Mouse (Mus musculus) cerebellum, adult 11-12 months (tissue): ENCODE results near the gene Clspn.

ENCODE experiments used
- DNase-seq: peaks from one replicate; pipeline ENCODE4 v3.0.0; 2022

The Clspn gene

GRCm38 (mm10) chr4:126567243-126567642 lies 10.5 kb downstream of the Clspn start:
- DNase-seq = no peak

DNA sequence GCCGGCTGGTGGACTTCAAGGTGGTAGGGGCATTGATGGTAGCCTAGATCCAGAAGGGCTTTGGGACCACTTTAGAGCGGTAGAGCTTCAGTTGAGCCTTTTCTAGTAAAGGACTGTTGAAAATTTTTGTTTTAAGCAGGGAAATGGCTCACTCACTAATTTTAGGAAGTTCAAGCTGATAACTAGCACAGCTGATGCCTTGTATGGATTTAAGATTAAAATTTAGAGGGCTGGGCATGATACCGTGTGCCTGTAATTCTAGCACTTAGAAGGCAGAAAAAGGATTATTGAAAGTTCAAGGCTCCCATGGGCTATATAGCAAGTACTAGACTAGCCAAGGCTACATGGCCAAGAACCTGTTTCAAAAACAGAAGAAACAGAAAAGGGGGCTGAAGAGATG lies 13.0 kb downstream of the Clspn start:
- no peak for DNase-seq

GRCm38 (mm10) chr4:126576281-126576680 lies 19.5 kb downstream of the Clspn start:
- DNase-seq = no peak

DNA sequence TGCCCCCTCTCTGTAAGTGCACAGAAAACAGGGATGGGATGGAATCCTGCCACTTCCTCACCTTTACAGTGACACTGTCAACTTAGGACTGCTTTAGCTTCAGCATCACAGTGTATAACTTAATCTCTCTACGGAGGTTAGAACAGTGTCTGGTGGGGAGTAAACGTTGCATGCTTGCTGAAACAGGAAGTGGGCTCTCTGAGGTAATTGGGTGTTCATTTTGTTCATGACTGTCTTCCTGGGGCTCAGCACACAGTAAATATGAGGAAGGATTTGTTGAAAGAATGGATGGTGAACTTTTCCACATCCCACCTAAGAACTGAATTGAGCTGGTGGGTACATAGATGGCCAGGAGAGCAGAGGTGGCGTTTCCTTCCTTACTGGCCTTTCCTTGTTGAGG lies 21.2 kb downstream of the Clspn start:
- no peak for DNase-seq

DNA sequence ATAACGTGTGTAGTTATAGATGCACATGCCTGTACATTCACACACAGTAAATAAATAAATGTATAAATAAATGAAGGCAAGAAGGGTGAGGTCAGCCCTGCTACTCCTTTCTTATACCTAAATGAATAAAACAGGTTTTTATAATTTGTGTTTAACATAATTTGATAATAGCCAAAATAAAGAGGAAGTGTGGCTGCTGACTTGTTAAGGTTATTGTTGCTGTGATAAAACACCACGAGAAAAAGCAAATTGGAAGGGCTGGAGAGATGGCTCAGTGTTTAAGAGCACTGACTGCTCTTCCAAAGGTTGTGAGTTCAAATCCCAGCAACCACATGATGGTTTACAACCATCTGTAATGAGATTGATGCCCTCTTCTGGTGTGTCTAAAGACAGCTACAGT lies 22.3 kb downstream of the Clspn start:
- no peak for DNase-seq

DNA sequence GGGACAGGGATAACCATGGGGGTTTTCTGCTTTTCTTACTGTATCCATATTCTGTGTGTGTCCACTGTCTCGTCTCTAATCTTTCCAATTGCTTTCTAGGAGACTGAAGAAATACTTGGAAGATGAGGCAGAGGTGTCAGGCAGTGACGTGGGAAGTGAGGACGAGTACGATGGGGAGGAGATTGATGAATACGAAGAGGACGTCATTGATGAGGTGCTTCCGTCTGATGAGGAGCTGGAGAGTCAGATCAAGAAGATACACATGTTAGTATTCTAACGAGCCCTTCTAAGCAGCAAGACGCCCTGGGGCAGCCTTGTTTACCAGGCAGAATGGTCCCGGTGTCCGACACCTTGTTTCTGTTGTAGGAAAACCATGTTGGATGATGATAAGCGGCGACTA lies 29.0 kb downstream of the Clspn start:
- DNase-seq = no peak

DNA sequence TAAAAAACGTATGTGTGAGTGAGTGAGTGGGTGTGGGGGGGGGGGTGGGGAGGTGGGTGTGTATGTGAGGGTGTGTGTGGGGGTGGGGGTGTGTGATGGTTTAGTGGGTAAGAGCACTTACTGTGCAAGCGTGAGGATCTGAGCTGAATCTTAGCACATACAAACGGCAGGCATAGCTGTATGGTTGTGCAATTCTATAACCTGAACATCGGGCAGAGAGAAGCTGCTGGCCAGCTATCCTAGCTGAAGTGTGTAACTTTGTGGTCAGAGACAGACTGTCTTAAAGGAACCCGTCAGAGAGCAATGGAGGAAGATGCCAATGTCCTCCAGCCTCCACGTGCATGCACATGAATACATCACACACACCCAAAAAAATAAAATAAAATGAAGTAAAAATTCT lies 35.3 kb downstream of the Clspn start:
- no peak for DNase-seq

DNA sequence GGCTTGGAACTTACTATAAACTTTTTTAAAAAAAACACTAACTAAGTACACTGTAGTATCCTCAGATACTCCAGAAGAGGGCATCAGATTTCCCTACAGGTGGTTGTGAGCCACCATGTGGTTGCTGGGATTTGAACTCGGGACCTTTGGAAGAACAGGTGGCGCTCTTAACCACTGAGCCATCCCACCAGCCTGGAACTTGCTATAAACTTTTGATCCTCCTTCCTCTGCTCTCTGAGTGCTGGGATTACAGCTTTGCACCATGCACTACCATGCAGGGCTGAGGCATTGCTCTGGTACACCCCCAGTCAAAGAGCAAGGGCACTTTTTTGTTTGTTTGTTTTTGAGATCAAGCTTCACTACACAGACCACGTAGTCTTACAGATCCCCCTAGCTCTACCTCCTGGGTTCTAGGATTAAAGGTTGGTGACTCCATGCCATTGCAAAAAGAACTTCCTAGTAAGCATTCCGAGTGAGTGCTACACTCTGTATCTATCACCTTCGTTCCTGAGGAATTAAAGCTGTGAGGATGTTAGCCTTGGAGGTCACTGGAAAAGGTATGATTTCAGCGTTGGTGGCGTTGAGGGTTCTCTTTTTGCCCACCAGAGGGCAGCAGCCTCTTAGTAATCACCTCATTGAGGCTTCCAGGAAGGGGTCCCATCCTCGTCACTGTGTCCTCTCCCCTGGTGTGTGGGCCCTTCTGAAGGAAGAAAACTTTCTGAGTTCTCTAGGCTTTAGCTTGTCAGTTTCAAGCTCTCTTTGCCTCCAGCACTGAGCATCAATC lies 43.4 kb downstream of the Clspn start:
- DNase-seq = no peak

GRCm38 (mm10) chr4:126601597-126602444 lies 45.1 kb downstream of the Clspn start:
- no peak for DNase-seq

DNA sequence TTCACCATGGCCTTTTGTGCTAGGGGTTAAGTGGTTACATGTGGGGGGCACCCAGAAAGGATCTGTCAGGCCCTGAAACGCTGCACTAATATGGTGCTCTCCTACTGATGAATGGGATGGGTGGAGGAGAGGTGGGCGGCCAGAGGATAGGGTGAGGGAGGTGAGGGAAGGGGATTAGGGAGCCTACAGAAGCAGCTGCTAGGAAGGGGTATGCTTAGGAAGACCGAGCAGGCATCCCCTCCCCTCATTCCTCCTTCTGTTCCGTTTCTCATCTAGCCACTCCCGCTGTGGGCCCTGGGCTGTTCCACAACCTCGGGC lies 45.7 kb downstream of the Clspn start:
- DNase-seq = no peak

DNA sequence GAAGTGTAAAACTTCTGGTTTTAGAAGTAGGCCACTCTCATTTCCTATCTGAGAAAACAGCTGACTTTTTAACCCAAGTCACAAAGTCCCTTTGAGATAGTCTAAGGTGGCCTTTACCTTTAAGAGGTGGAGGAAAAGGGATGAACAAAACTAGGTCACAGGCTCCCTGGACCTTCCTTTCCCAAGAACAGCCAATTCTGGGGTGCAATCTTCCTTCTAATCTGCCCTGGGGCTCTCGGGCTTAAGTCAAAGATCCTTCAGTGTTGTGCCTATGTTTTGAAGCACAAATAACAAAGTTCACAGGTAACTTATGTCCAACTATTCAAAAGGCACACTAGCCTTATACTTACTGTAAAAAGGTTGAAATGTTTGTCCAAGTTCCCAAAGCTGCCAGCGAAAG lies 47.4 kb downstream of the Clspn start:
- DNase-seq = no peak

DNA sequence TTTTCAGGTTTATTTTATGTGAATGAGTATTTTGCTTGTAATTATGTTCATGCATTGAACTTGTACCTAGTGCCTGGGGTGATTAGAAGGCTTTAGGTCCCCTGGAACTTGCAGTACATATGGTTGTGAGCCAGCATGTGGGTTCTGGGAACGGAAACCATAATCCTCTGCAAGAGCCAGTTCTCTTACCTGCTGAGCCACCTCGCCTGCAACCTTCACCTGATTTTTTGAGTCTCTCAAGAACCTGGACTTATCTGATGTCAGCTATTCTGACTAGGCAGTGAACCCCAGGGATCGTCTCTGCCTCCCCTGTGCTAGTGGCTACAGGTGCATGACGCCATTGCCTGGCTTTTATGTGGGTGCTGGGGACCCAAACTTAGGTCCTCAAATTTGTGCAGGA lies 49.0 kb downstream of the Clspn start:
- no peak for DNase-seq

- peak; percentile 94 for DNase-seq
These were observed 53.0 kb downstream of the Clspn start, which contains the start of gene 5730409E04Rik for GRCm38 (mm10) chr4:126609606-126610181. 5730409E04Rik (plus strand) TSS chr4:126609818.

DNA sequence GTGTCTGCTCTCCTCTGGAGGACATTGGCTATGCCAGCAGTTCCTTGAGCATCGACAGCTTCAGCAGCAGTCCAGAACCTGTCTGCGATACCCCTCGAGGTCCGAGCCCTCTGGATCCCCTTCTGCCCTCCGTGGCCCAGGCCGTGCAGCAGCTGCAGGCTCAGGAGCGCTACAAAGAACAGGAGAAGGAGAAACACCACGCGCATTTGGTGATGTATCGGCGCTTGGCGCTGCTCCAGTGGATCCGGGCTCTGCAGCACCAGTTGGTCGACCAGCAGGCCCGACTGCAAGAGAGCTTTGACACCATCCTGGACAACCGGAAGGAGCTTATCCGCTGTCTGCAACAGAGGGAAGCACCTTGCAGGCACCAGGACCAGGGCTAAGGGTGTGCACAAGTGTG lies 55.3 kb downstream of the Clspn start:
- peak; percentile 49 for DNase-seq

GRCm38 (mm10) chr4:126616312-126616711 lies 59.6 kb downstream of the Clspn start:
- DNase-seq = no peak

DNA sequence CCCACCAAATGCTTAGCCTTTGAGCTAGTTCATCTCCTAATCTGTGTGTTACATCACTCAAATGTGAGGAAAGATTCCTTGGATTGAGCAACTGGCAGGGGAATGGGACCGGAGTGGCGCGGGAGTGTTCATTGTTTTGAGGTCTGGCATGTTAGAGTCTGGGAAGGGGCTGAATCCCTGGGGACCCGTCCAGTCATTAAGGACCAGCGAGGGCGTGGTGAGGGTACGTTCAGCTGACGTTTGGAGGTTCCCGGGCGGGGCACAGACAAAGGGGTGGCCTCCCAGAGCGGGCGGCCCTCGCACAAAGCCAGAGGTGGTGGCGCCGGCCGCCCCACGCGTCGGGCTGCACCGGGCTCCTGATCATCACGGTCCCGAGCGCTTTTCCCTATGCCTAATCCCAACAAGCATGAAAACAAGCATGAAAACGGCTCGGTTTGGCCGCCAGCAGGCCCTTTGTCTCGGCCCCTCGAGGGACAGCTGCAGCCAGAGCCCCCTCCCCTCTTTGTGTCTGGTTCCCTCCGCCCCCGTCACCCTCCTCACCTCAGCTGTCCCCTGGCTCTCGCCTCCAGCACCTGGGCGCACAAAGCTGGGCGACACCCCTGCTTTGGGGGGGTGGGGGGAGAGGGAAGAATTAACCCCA lies 63.1 kb downstream of the Clspn start:
- no peak for DNase-seq

DNA sequence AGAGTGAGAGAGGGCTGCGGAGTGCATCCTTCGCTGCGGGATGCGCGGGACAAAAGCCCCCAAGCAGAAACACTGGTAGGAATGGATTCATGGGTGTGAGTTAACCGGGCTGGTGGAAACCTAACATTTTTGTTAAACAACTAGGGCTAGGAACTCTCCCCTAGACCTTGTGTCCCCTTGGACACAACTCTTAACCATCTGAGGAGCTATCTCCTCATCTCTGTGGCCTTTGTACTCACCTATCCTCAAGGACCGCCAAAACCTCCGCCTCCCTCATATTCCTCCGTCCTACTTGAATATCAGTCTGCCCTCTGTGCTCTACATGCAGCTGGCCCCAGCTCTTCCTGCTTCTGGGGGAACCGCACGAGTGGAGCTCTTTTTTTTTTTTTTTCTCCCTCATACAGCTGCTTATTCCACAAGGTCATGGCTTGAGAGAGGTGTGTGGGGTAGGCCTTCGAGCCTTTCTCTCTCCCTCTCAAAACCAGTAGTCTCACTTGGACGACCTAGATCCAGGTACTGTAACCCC lies 63.7 kb downstream of the Clspn start:
- no peak for DNase-seq

DNA sequence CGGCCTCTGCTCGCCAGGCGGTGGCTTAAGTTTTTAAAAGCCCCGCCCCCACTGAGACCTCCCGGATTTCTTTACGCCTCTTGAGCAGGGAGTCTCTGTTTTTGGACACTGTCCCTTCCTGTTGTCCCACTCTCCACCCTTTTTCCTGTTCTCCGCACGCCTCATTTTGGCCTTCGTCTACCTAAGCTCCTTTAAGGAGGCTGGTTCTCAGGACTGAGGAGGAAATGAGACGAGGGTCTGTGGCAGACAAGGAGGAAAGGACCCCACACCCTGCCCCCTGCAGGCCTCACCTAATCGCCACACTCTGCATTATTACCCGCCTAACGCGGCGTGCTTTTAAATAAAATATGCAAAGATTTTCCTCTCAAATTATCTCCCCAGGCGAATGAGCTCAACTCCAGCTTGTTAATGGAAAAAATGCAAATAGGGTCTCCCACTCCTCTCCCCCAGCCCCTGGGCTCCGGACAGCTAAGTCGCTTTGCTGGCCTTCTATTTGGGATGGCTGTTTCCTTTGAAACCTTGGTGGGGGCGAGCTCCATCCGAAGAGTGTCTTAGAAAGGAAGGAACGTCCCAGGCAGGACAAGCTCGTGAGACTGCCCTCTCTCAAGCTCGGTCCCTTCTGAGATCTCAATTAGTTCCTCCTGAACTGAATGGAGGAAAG lies 70.4 kb downstream of the Clspn start:
- no peak for DNase-seq

DNA sequence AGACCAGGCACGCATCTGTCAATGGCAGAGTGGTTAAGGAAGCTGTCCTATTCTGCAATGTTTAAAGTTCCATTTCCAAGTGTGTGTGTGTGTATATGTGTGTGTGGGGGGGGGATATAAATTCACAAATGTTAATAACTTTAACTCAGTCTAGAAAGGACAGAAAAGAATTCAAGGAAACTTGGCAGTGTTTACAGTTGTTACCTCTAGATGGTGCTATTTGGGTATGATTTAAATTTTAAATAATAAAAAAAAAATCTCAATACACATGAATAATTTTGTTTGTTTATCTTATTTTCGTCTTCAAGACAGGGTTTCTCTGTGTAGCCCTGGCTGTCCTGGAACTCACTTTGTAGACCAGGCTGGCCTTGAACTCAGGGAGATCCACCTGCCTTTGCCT lies 75.2 kb downstream of the Clspn start:
- DNase-seq = no peak

DNA sequence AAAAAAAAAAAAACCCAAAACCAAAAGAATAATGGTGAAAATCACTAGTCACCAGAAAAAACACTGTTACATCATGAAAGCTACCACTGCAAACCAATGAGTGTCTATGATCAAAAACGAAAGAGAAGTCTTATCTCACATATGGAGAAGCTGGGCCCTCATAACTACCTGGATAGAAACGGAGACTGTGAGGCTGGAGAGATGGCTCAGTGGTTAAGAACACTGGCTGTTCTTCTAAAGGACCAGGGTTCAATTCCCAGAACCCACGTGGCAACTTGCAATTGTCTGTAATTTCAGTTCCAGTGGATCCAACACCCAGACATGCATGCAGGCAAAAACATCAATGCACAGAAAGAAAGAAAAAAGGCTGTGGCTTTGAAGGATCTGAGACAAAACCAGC lies 75.9 kb downstream of the Clspn start:
- DNase-seq = no peak

DNA sequence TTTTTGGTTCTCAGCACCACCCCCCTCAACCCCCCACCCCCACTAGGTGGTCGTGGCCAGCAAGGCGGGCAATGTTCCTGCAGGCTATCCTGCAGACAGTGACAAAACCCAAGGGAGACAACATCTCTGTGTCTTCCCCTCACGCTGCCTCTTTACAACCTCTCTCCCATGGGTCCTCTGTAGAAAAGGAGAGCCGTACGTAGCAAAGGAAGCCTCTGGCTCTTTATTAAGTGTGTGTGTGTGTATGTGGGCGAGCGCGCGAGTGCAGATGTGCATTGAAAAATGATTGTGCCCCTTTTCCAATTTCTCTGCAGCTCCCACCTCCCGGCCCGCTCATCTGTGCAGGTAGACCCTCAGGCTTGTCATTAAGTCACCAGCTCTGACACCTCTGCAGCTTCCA lies 79.6 kb downstream of the Clspn start:
- DNase-seq = no peak

DNA sequence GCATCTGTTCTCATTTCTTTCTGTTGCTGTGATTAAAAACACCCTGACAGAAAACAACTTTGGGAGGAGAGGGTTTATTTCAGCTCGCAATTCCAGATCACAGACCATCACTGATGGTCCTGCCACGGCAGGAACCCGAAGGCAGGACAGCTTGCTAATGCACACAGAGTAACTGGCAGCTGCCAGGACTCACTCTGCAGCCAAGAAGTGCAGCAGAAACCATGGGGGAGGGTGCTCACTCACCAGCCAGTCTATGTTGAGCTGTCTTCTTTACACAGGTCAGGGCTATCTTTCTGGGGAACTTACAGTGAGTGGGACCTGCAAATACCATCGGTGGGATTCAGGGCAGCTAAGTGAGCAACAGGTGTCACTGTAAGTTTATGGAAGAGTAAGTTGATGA lies 80.7 kb downstream of the Clspn start:
- no peak for DNase-seq

- DNase-seq = no peak
These were observed 82.6 kb downstream of the Clspn start for GRCm38 (mm10) chr4:126639339-126639738.
